Mouse (Mus musculus) MEL (cell line): Measurements from ENCODE around the gene Slc9a3r2. TPM values are rescaled to one million over a fixed set of nuclear protein-coding genes. Genes with fewer than 3 reads are reported as not detected.

Source experiments
- DNase-seq: peaks from one replicate; pipeline ENCODE4 v3.0.0; 2011; ENCODE audit warnings: low read depth, low spot score
- H3K27ac ChIP-seq: 2 replicates; pipeline ENCODE4 v1.5.1; 2012; ENCODE audit warnings: low read depth, mild to moderate bottlenecking, control low read depth, low read length, moderate library complexity; ENCODE audit not compliant: control insufficient read depth
- H3K27me3 ChIP-seq, 2 experiments: fragments of 150-350 bp in 1 of 2; sonication (generic) in 1 of 2; 2 replicates each; pipeline ENCODE4 v1.6.1; 2012; ENCODE audit warnings: low read length in 2 of 2, mild to moderate bottlenecking in 2 of 2, improper control_type of control experiment in 1 of 2, moderate library complexity in 1 of 2; ENCODE audit not compliant: insufficient read depth in 2 of 2, control insufficient read depth in 1 of 2
- H3K36me3 ChIP-seq, 2 experiments: 2 replicates each; pipeline ENCODE4 v1.6.1; 2012 to 2014; ENCODE audit warnings: low read length in 2 of 2, improper control_type of control experiment in 1 of 2, inconsistent platforms in 1 of 2, mild to moderate bottlenecking in 1 of 2; ENCODE audit not compliant: insufficient read depth in 2 of 2, control insufficient read depth in 1 of 2
- H3K4me1 ChIP-seq, 2 experiments: fragments of 150-350 bp in 1 of 2; sonication (generic) in 1 of 2; 2 replicates each; pipeline ENCODE4 v1.6.1; 2012; ENCODE audit warnings: low read length in 2 of 2, improper control_type of control experiment in 1 of 2, mild to moderate bottlenecking in 1 of 2; ENCODE audit not compliant: insufficient read depth in 2 of 2, control insufficient read depth in 1 of 2
- H3K4me3 ChIP-seq, 2 experiments: fragments of 150-350 bp in 1 of 2; sonication (generic) in 1 of 2; 2 replicates each; pipeline ENCODE4 v1.5.1; 2012; ENCODE audit warnings: low read depth in 2 of 2, low read length in 2 of 2, mild to moderate bottlenecking in 2 of 2, moderate library complexity in 2 of 2, control low read depth in 1 of 2, improper control_type of control experiment in 1 of 2; ENCODE audit not compliant: control insufficient read depth in 1 of 2, insufficient read depth in 1 of 2
- H3K79me2 ChIP-seq: 2 replicates; pipeline ENCODE4 v1.6.1; 2012; ENCODE audit warnings: mild to moderate bottlenecking, low read length, moderate library complexity; ENCODE audit not compliant: control insufficient read depth, poor library complexity, insufficient read depth
- H3K9ac ChIP-seq: 2 replicates; pipeline ENCODE4 v1.6.1; 2012; ENCODE audit warnings: low read depth, mild to moderate bottlenecking, control low read depth, low read length, moderate library complexity; ENCODE audit not compliant: control insufficient read depth, poor library complexity, severe bottlenecking
- H3K9me3 ChIP-seq: fragments of 150-350 bp; sonication (generic); replicated peaks from 2 replicates; pipeline ENCODE4 v1.6.1; 2012; ENCODE audit warnings: mild to moderate bottlenecking, low read length, improper control_type of control experiment, moderate library complexity; ENCODE audit not compliant: insufficient read depth
- BHLHE40 ChIP-seq: IDR thresholded peaks from 2 replicates; pipeline ENCODE4 v1.6.1; 2012; ENCODE audit warnings: low read depth, mild to moderate bottlenecking, inconsistent platforms, low read length, improper control_type of control experiment, borderline replicate concordance
- CHD1 ChIP-seq: IDR thresholded peaks from 2 replicates; pipeline ENCODE4 v1.6.1; 2012; ENCODE audit warnings: low read depth, mild to moderate bottlenecking, inconsistent platforms, low read length, improper control_type of control experiment
- CHD2 ChIP-seq: IDR thresholded peaks from 2 replicates; pipeline ENCODE4 v1.6.1; 2011; ENCODE audit warnings: low read length, improper control_type of control experiment
- CTCF ChIP-seq, 3 experiments: IDR thresholded peaks in 2 of 3; conservative IDR thresholded peaks in 1 of 3; 2 replicates each; pipeline ENCODE4 v1.5.1; 2011 to 2012; ENCODE audit warnings: low read length in 3 of 3, low read depth in 2 of 3, mild to moderate bottlenecking in 2 of 3, improper control_type of control experiment in 1 of 3, inconsistent platforms in 1 of 3, mixed read lengths in 1 of 3, moderate library complexity in 1 of 3; ENCODE audit not compliant: control insufficient read depth in 1 of 3, insufficient read depth in 1 of 3, poor library complexity in 1 of 3, severe bottlenecking in 1 of 3
- E2F4 ChIP-seq: IDR thresholded peaks from 2 replicates; pipeline ENCODE4 v1.6.1; 2011; ENCODE audit warnings: low read depth, low read length, improper control_type of control experiment, borderline replicate concordance
- ELF1 ChIP-seq: IDR thresholded peaks from 2 replicates; pipeline ENCODE4 v1.6.1; 2014; ENCODE audit warnings: low read depth, mild to moderate bottlenecking, inconsistent platforms, low read length, improper control_type of control experiment, moderate library complexity
- EP300 ChIP-seq, 2 experiments: IDR thresholded peaks; 2 replicates each; pipeline ENCODE4 v1.6.1; 2011; ENCODE audit warnings: improper control_type of control experiment in 2 of 2, low read length in 2 of 2, low read depth in 1 of 2, mild to moderate bottlenecking in 1 of 2
- HCFC1 ChIP-seq: IDR thresholded peaks from 2 replicates; pipeline ENCODE4 v1.6.1; 2012; ENCODE audit warnings: low read depth, mild to moderate bottlenecking, inconsistent platforms, low read length, improper control_type of control experiment, moderate library complexity
- JUND ChIP-seq: IDR thresholded peaks from 2 replicates; pipeline ENCODE4 v1.6.1; 2011; ENCODE audit warnings: low read depth, mild to moderate bottlenecking, improper control_type of control experiment, low read length
- KAT2A ChIP-seq: conservative IDR thresholded peaks from 2 replicates; pipeline ENCODE4 v1.6.1; 2012; ENCODE audit warnings: low read depth, low read length, improper control_type of control experiment, inconsistent platforms
- MAFK ChIP-seq: IDR thresholded peaks from 2 replicates; pipeline ENCODE4 v1.6.1; 2011; ENCODE audit warnings: low read depth, mild to moderate bottlenecking, low read length, improper control_type of control experiment, borderline replicate concordance
- MAX ChIP-seq: IDR thresholded peaks from 2 replicates; pipeline ENCODE4 v1.6.1; 2011; ENCODE audit warnings: low read length, improper control_type of control experiment
- MAZ ChIP-seq: IDR thresholded peaks from 2 replicates; pipeline ENCODE4 v1.6.1; 2012; ENCODE audit warnings: low read depth, mild to moderate bottlenecking, inconsistent platforms, low read length, improper control_type of control experiment
- MYB ChIP-seq: IDR thresholded peaks from 2 replicates; pipeline ENCODE4 v1.6.1; 2011; ENCODE audit warnings: mild to moderate bottlenecking, low read depth, low read length, improper control_type of control experiment
- MYC ChIP-seq: IDR thresholded peaks from 2 replicates; pipeline ENCODE4 v1.6.1; 2011; ENCODE audit warnings: low read depth, mild to moderate bottlenecking, low read length, improper control_type of control experiment, moderate library complexity
- NRF1 ChIP-seq: IDR thresholded peaks from 2 replicates; pipeline ENCODE4 v1.6.1; 2014; ENCODE audit warnings: low read depth, mild to moderate bottlenecking, inconsistent platforms, low read length, improper control_type of control experiment, moderate library complexity; ENCODE audit not compliant: poor library complexity, insufficient read depth, severe bottlenecking
- POLR2A ChIP-seq, 2 experiments: IDR thresholded peaks; 2 replicates each; pipeline ENCODE4 v1.6.1; 2011 to 2012; ENCODE audit warnings: low read length in 2 of 2, mild to moderate bottlenecking in 2 of 2, control low read depth in 1 of 2, improper control_type of control experiment in 1 of 2, low read depth in 1 of 2, moderate library complexity in 1 of 2; ENCODE audit not compliant: control insufficient read depth in 1 of 2, insufficient read depth in 1 of 2, poor library complexity in 1 of 2
- POLR2AphosphoS2 ChIP-seq: IDR thresholded peaks from 2 replicates; pipeline ENCODE4 v1.6.1; 2011; ENCODE audit warnings: low read length, improper control_type of control experiment
- POLR2AphosphoS5 ChIP-seq: IDR thresholded peaks from 2 replicates; pipeline ENCODE4 v1.6.1; 2012; ENCODE audit warnings: low read depth, borderline replicate concordance, mild to moderate bottlenecking, inconsistent platforms, low read length, moderate library complexity, mixed read lengths
- RCOR1 ChIP-seq: IDR thresholded peaks from 2 replicates; pipeline ENCODE4 v1.6.1; 2012; ENCODE audit warnings: low read depth, mild to moderate bottlenecking, inconsistent platforms, low read length, improper control_type of control experiment
- SIN3A ChIP-seq: IDR thresholded peaks from 2 replicates; pipeline ENCODE4 v1.6.1; 2012; ENCODE audit warnings: low read length, improper control_type of control experiment, inconsistent platforms
- SMC3 ChIP-seq: IDR thresholded peaks from 2 replicates; pipeline ENCODE4 v1.6.1; 2011; ENCODE audit warnings: low read depth, low read length, improper control_type of control experiment
- TAL1 ChIP-seq: IDR thresholded peaks from 2 replicates; pipeline ENCODE4 v1.6.1; 2012; ENCODE audit warnings: mild to moderate bottlenecking, inconsistent platforms, low read length, moderate library complexity, mixed read lengths
- TBP ChIP-seq: IDR thresholded peaks from 2 replicates; pipeline ENCODE4 v1.8.0; 2011; ENCODE audit warnings: low read depth, low read length, improper control_type of control experiment
- TCF12 ChIP-seq: IDR thresholded peaks from 2 replicates; pipeline ENCODE4 v1.6.1; 2014; ENCODE audit warnings: low read depth, mild to moderate bottlenecking, inconsistent platforms, low read length, improper control_type of control experiment, moderate library complexity
- UBTF ChIP-seq: IDR thresholded peaks from 2 replicates; pipeline ENCODE4 v1.6.1; 2012; ENCODE audit warnings: low read depth, mild to moderate bottlenecking, inconsistent platforms, low read length, improper control_type of control experiment, moderate library complexity, borderline replicate concordance; ENCODE audit not compliant: insufficient read depth
- USF2 ChIP-seq, 2 experiments: IDR thresholded peaks; 2 replicates each; pipeline ENCODE4 v1.6.1; 2011 to 2012; ENCODE audit warnings: improper control_type of control experiment in 2 of 2, low read length in 2 of 2, borderline replicate concordance in 1 of 2, inconsistent platforms in 1 of 2, low read depth in 1 of 2, mild to moderate bottlenecking in 1 of 2; ENCODE audit not compliant: insufficient read depth in 1 of 2
- ZC3H11A ChIP-seq: IDR thresholded peaks from 2 replicates; pipeline ENCODE4 v1.6.1; 2012; ENCODE audit warnings: low read depth, mild to moderate bottlenecking, inconsistent platforms, low read length, improper control_type of control experiment
- ZKSCAN1 ChIP-seq: IDR thresholded peaks from 2 replicates; pipeline ENCODE4 v1.6.1; 2012; ENCODE audit warnings: low read depth, mild to moderate bottlenecking, inconsistent platforms, low read length, improper control_type of control experiment, moderate library complexity
- ZNF384 ChIP-seq: IDR thresholded peaks from 2 replicates; pipeline ENCODE4 v1.6.1; 2012; ENCODE audit warnings: low read depth, mild to moderate bottlenecking, inconsistent platforms, low read length, improper control_type of control experiment
- polyA plus RNA-seq, 2 experiments: library from polyadenylated mRNA; stranded (reverse) in 1 of 2; unstranded in 1 of 2; fragments of >175 nt in 1 of 2; fragments of >200 nt in 1 of 2; gene quantifications; 2 replicates each; pipeline versions ENCODE4 v1.2.1 to v1.2.4; 2012; ENCODE audit warnings: low replicate concordance in 2 of 2, low read depth in 1 of 2; ENCODE audit not compliant: insufficient read length in 2 of 2, insufficient read depth in 1 of 2, missing spikeins in 1 of 2
- total RNA-seq: library from RNA; depleted of rRNA; stranded (reverse); fragments of 300-350 nt; gene quantifications from 2 replicates; pipeline ENCODE4 v1.2.3, GENCODE M21; 2012

Slc9a3r2 gene
- total and polyA plus RNA-seq, 3 experiments: 0.96 to 3.5 TPM; not detected in 1

GRCm38 (mm10) chr17:24633831-24634230 is 16.3 kb downstream of the Slc9a3r2 start:
- TF ChIP-seq CHD2: no peak
- no peak for TF ChIP-seq NRF1
- no peak for TF ChIP-seq TBP
- TF ChIP-seq MAFK: no peak
- TF ChIP-seq TAL1: no peak
- no peak for TF ChIP-seq RCOR1
- TF ChIP-seq MYB: no peak
- TF ChIP-seq JUND: no peak
- TF ChIP-seq E2F4: no peak
- no peak for TF ChIP-seq TCF12
- TF ChIP-seq CTCF (IDR thresholded peaks at IDR 0.05 in 2 of 3, conservative IDR thresholded peaks at IDR 0.05 in 1 of 3; ENCODE audit: control insufficient read depth in 1 of 3, insufficient read depth in 1 of 3, low read depth in 2 of 3, low read length in 3 of 3, poor library complexity in 1 of 3, severe bottlenecking in 1 of 3): no peak
- no peak for TF ChIP-seq MAZ
- no peak for TF ChIP-seq SMC3
- Histone ChIP-seq H3K27ac (no peak overlapping the region), H3K27me3 (no peaks in the 10 kb centered on the region), H3K4me1 (peaks cover 9 to 11% of the 10 kb centered on the region in 2 experiments), H3K36me3 (peaks cover 0 to 5% of the 10 kb centered on the region in 2 experiments; a peak in 2 of 4 replicates), H3K9ac (no peak overlapping the region), H3K9me3 (no peaks in the 10 kb centered on the region), H3K79me2 (peaks cover 8% of the 10 kb centered on the region), H3K4me3 (peak overlapping the region in 1 of 2 experiments; percentile 70; a peak in 1 of 4 replicates)
- DNase-seq: no peak

- Histone ChIP-seq H3K27me3 (no peaks in the 10 kb centered on the region), H3K4me3 (peak overlapping the region; percentile 70 to 72), H3K4me1 (peaks cover 9 to 11% of the 10 kb centered on the region in 2 experiments), H3K27ac (peak overlapping the region; percentile 73), H3K79me2 (peaks cover 8% of the 10 kb centered on the region), H3K9me3 (no peaks in the 10 kb centered on the region), H3K9ac (peak overlapping the region; percentile 72), H3K36me3 (peaks cover 3 to 5% of the 10 kb centered on the region in 2 experiments; a peak in 3 of 4 replicates)
- DNase-seq: peak; percentile 75
- no peak for TF ChIP-seq BHLHE40
- TF ChIP-seq SIN3A: no peak; the same call in 1 of the 2 replicates
- TF ChIP-seq POLR2A (IDR thresholded peaks at IDR 0.05; ENCODE audit: control insufficient read depth in 1 of 2, insufficient read depth in 1 of 2, low read depth in 1 of 2, low read length in 2 of 2, poor library complexity in 1 of 2): peak in 1 of 2 experiments; percentile 6; a peak in 2 of 4 replicates
- no peak for TF ChIP-seq CHD1
- TF ChIP-seq ZKSCAN1: peak; percentile 93
- TF ChIP-seq TAL1: no peak
- no peak for TF ChIP-seq CTCF (IDR thresholded peaks at IDR 0.05 in 2 of 3, conservative IDR thresholded peaks at IDR 0.05 in 1 of 3; ENCODE audit: control insufficient read depth in 1 of 3, insufficient read depth in 1 of 3, low read depth in 2 of 3, low read length in 3 of 3, poor library complexity in 1 of 3, severe bottlenecking in 1 of 3)
- TF ChIP-seq EP300 (IDR thresholded peaks at IDR 0.05; ENCODE audit: low read depth in 1 of 2, low read length in 2 of 2): no peak
- no peak for TF ChIP-seq KAT2A
- no peak for TF ChIP-seq POLR2AphosphoS2
- TF ChIP-seq MAZ: no peak
- 0 out of 2 replicates have a peak, but pooled peaks have one; percentile 27 for TF ChIP-seq MYC
- no peak for TF ChIP-seq HCFC1
- no peak for TF ChIP-seq ZNF384
- no peak for TF ChIP-seq USF2 (IDR thresholded peaks at IDR 0.05; ENCODE audit: borderline replicate concordance in 1 of 2, insufficient read depth in 1 of 2, low read depth in 1 of 2, low read length in 2 of 2)
- TF ChIP-seq TCF12: no peak
- no peak for TF ChIP-seq ZC3H11A
- TF ChIP-seq MAFK: no peak
- no peak for TF ChIP-seq NRF1
- no peak for TF ChIP-seq MAX
- no peak for TF ChIP-seq UBTF
- TF ChIP-seq POLR2AphosphoS5: no peak
- TF ChIP-seq ELF1: no peak
Measured at GRCm38 (mm10) chr17:24632813-24633449, 17.2 kb downstream of the Slc9a3r2 start.
